Mouse (Mus musculus) thymus, postnatal 10 days (tissue): ENCODE measurements around the gene Ewsr1.
"Not testable (repeated sequence)": the region's sequence is repeated elsewhere in the genome, so short reads cannot be mapped to it uniquely, and the experiment has no call there.

ENCODE experiments used
- DNase-seq, 2 experiments: peaks; one replicate each; pipeline ENCODE4 v3.0.0; 2021; ENCODE audit warnings: low spot score in 2 of 2

Ewsr1 gene

DNA sequence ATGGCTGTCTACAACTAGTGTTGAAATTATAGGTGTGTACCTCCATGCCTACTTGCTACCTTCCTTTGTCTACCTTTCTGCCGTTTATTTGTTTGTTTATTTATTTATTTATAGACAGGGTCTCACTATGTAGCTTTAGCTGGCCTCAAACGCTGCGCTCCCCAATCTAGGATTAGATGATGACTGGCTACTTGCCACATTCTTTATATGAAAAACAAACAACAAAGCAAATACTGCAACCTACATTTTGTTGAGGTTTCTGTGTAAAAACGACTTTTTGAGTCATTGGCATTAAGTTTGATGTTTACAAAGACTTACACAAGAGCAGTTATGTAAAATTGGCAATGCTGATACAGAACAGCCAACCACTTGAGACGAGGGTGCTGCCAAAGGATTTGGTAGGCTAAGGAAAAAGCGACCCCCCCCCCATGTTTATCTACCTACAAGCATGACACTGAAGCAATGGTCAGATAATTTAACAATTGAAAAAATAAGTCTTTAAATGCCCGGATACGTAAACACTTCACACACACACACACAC is 2.5 kb downstream of the Ewsr1 start:
- DNase-seq: no peak

DNA sequence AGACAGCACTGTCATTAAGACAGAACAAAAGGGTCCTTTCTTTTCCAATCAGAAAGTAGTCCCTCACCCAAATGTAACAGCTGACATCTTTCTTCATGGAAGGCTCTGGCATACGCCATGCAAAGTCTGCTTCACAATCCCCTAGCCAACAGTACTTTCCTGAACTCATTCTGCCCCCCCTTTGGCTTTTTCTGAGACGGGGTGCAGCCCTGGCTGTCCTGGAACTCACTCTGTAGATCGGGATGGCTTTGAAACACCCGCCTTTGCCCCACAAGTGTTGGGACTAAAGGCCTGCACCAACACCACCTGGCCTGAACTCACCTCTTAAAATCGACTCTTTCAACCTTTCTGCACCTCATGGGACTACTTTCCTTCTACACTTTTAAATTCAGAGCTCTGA is 3.2 kb downstream of the Ewsr1 start:
- no peak for DNase-seq

DNA sequence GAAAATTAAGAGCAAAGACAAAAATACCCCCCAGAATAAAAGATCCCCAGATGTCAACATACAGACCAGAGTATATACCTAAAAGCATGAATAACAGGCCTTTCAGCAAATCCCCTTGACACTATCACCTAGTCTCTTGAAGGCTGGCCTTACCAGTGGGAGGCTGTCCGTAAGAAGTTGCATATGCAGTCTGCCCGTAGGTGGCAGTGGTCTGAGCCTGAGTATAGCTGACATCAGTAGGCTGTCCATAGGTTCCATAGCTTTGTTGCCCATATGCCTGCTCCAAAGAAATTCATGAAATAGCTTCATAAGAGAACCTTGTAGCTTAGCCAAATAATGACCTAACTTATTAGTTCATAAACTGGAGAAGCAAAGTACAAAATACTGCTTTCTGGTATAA is 7.4 kb downstream of the Ewsr1 start:
- DNase-seq: no peak

DNA sequence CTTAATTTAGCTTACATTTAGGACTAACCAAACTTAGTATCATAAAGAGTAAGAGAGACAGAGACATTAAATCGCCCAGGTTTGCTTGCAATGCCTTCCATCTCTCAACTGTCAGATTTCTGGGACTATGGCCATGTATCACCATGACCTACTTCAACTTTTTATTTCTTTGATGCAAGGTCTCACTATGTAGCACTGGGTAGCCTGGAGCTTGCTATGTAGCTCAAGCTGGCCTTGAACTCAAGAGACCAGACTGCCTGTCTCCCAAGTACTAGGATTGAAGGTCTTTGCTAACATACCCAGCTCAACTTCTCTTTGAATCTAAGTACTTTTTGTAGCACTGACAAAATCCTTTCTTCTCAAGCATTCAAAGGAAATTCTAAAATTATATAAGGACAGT is 9.9 kb downstream of the Ewsr1 start:
- DNase-seq: no peak

DNA sequence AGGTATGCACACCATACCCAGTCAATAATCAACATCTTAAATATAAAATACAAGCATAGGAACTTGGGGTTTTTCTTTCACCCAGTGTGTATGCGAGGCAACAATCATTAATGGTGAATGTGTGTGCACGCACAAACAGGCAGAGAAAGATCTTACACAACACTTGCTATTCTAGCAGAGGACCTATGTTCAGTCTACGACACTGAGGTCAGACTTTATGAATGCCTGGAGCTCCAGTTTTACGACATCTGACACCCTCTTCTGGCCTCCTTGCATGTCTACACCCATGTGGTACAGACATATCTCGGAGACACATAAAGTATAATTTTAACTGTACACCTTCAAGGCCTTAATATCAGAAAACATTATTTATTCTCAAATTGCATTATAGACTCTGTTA is 22.2 kb downstream of the Ewsr1 start:
- not testable (repeated sequence) for DNase-seq

DNA sequence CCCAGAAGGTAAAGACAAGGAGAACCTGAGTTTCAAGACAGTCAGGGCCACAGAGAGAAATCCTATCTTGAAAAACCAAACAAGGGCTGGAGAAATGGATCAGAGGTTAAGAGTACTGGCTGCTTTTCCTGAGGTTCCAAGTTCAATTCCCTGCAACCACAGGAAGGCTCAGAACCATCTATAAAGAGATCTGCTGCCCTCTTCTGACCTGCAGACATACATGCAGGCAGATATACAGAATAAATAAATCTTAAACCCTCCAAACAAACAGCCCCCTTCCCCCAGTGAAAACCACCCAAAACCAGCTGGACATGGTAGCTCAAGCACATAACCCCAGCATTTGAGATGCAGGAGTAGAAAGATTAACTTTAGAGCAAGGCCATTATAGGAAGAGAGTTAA is 23.3 kb downstream of the Ewsr1 start:
- DNase-seq: no peak

DNA sequence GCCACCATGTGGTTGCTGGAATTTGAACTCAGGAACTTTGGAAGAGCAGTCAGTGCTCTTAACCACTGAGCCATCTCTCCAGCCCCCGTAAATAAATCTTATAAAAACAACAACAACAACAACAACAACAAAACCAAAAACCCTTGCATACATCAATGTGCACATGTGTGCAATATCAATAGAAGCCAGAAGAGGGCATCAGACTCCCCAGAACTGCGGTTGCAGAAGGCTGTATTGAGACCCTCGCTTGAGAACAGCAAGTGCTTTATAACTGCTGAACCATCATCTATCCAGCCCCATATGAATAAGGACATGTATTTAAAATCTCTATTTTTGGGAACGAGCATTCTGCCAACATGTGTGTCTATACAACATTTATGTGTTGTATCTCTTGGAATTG is 24.2 kb downstream of the Ewsr1 start:
- peak in 1 of 2 experiments; percentile 53 for DNase-seq

GRCm38 (mm10) chr11:5068126-5068971 is 30.7 kb downstream of the Ewsr1 start:
- DNase-seq: no peak

DNA sequence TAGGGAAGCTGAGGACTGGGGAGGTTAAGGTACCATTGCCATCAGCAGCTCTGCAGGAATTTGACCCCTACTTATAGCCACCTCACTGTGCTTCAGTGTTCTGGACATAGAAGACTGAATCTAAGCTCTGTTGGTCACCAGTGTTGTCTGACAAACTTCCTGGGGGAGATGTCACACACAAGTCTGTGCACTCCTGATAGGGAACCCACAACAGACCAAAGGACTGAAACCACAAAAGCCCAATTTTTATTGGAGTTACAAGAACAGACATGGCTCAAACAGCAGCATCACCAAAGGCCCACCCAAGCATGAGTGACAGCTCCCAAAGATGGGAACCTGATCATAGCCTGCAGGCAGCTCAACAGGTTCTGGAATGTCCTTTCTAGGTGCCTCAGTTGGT is 32.0 kb downstream of the Ewsr1 start:
- no peak for DNase-seq

- DNase-seq: peak in 1 of 2 experiments; percentile 45
Measured at GRCm38 (mm10) chr11:5065056-5065821, 33.8 kb downstream of the Ewsr1 start, which contains the start of gene Gas2l1. Gas2l1 (minus strand) TSS chr11:5065327.

GRCm38 (mm10) chr11:5064282-5065055 is 34.6 kb downstream of the Ewsr1 start:
- no peak for DNase-seq

GRCm38 (mm10) chr11:5063561-5064281 is 35.3 kb downstream of the Ewsr1 start:
- DNase-seq: no peak

GRCm38 (mm10) chr11:5062860-5063505 is 36.1 kb downstream of the Ewsr1 start:
- no peak for DNase-seq

- DNase-seq: no peak
Measured at GRCm38 (mm10) chr11:5062326-5062725, 36.7 kb downstream of the Ewsr1 start.

DNA sequence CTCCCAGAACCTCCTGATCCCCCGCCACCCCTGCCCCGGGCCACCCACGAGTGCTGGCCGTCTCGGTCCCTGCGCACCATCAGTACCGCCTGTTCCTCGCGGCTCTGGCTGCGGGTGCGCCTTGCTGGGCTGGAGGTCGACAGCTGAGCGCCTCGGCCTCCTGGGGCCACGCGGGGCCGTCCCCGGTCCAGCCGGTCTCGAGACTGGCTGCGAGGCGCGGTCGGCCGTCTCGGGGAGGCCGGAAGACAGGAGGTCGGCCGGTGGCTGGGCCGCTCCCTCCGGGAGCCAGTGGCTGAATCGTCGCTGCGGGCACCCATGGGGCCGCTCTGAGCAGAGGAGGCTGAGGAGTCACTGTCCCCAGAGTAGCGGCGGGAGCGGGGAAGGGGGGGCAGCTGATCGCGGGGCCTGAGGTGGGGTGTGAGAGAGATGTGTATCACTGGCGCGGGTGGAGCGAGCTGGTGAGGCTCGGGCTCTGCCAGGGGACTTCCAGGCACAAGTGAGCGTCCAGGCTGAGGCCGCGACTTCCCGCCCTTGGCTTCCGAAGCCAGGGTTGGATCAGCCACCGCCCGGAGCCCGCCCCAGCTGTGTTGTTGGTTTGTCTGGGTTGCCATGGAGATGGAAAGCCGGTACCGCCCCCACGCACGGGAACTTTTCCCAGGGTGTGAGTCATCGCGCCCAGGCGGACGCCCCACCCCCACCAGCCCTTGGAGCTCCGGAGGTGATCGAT is 37.5 kb downstream of the Ewsr1 start:
- peak; percentile 31 to 35 for DNase-seq

- DNase-seq: no peak
Measured at GRCm38 (mm10) chr11:5060756-5061412, 38.2 kb downstream of the Ewsr1 start.

DNA sequence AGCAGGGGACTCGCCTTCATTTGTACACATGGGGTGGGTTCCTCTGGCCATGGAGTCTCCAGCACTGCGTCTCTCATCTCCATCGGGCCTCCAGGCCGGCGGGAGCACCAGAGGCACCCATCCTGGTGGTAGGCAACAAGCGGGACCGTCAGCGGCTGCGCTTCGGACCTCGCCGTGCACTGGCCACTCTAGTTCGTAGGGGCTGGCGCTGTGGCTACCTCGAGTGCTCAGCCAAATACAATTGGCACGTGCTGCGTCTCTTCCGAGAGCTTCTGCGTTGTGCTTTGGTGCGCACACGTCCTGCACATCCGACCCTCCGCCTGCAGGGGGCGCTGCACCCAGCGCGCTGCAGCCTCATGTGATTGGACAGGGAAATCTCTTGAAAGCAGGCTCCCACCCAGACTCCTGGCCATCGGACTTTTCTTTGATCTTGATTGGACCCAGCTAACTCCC is 39.3 kb downstream of the Ewsr1 start:
- no peak for DNase-seq

- no peak for DNase-seq
Measured at GRCm38 (mm10) chr11:5059230-5059629, 39.8 kb downstream of the Ewsr1 start.

- DNase-seq: no peak
Measured at GRCm38 (mm10) chr11:5058783-5059182, 40.3 kb downstream of the Ewsr1 start.
